Mouse (Mus musculus) left cerebral cortex, adult 2 months (tissue): ENCODE results near the gene Cst3. TPM values are rescaled to one million over a fixed set of nuclear protein-coding genes. Genes with fewer than 3 reads are reported as not detected.

ENCODE experiments used
- DNase-seq, 2 experiments: peaks; one replicate each; pipeline ENCODE4 v3.0.0; 2021 to 2022; ENCODE audit warnings: low spot score in 2 of 2, mixed read lengths in 1 of 2; ENCODE audit errors: extremely low spot score in 1 of 2
- H3K27ac ChIP-seq: fragments of 200-600 bp; 2 replicates; pipeline ENCODE4 v1.8.1; 2022
- H3K4me3 ChIP-seq: fragments of 200-600 bp; 2 replicates; pipeline ENCODE4 v1.8.1; 2022
- CTCF ChIP-seq: fragments of 200-600 bp; IDR thresholded peaks from 2 replicates; pipeline ENCODE4 v1.8.1; 2022; ENCODE audit warnings: antibody characterized with exemption, mild to moderate bottlenecking, moderate library complexity
- intact Hi-C: fragments of 180-260 bp; cut with DNase I; formaldehyde crosslinking; loops from one replicate; pipeline ENCODE4 v1.15.1; 2025
- total RNA-seq, 2 experiments: library from RNA; stranded (reverse); gene quantifications; 2 replicates each; pipeline ENCODE4 v1.2.3; 2021

Cst3 gene
- total RNA-seq, 2 experiments from 2014 or later: 1,809 to 1,890 TPM

DNA sequence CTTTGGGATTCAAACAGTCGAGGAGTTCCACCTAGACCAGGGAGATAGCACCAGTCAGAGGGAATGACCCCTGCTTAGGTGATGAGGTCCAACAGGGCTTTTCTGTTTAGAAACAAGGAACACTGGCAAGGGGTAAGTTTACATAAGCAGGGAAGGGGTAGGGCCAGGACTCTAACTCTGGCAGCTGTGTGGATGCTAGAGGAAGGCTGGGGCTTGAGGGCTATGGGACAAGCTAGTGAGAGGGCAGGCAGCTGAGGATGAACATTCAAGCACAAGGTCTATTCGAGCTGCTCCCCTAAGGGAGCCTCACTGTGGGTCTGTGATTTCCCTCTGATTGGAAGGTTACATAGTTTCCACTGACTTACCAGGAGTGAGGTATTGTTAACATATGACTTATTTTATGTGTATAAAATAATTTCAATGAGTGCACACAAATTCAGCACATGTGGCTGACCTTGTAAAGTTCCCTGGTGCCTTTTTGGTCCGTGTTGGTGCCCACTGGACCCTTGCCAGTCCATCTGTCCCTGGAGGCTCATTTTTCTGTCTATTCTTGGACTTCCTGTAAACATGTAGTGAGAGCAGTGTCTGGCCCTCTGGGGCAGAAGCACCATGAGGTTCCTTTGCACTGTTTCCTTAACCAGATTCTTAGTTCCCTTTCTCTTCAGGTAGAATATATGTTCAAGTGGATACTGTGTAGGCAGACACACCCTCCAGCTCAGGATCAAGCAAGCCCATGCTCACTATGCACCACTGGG is 1.7 kb upstream of the Cst3 start:
- H3K27ac ChIP-seq: peak overlapping the region; percentile 78
- intact Hi-C loops: no loop called here
- TF ChIP-seq CTCF: no peak
- no peak overlapping the region for H3K4me3 ChIP-seq
- DNase-seq: no peak

DNA sequence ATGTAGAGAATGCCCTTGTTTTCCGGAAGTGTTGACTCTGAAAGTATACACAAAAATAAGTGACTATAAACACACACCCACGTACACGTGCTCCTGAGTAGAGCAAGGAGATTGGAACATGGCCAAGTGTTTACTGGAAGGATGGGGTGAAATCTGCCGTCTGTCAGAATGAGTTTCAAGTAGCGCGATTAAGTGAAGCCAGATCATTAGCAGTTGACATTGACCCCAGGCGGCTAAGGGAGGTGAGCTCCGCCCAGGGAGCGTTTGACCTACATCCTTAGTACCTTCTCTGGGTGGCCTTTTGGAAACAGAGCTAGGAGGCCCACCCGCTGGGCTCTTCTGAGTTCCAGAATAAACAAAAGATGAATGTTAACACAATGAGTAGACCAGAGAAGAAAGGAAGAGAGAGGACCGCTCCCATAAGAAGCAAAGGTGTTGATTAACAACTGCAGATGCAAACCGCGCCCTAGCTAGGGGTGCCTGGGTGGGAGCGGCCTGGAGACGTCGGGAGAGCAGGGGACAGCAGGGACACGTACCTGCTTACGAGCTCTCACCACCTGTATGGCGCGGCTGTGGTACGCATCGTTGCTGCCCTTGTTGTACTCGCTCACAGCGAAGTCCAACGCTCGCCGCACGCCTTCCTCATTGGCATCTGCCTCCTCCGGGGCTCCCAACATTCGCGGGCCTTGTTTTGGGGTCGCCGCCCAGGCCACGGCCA is 716 bp downstream of the Cst3 start:
- Histone ChIP-seq H3K27ac (peak overlapping the region; percentile 90), H3K4me3 (peak overlapping the region; percentile 88)
- TF ChIP-seq CTCF: no peak
- no peak for DNase-seq
- intact Hi-C loops: loop anchor here (2.0 kb wide), 1 partner anchor 26 kb away; no protein-coding TSS in a partner anchor

DNA sequence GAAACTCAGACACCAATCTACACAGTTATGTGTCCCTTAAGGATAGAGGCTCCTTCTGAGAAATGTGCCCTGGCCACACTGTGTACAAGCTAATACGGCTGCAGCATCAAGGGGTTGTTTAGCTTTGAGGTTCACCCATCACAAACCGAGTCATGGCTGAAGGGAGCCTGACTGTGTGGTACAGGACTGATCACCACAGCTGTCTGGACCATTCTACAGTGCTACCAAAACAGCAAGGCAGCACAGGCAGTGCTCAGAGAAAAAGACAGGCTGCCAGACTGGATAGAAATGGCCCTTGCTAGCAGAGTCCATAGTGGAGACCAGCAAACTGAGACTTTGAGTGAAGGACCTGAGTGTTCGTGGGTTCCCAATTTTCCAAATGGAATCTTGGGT is 1.3 kb downstream of the Cst3 start:
- DNase-seq: no peak
- Histone ChIP-seq H3K4me3 (peak overlapping the region; percentile 88), H3K27ac (peak overlapping the region; percentile 90)
- no peak for TF ChIP-seq CTCF
- intact Hi-C loops: loop anchor here (2.0 kb wide), 1 partner anchor 27 kb away; no protein-coding TSS in a partner anchor

DNA sequence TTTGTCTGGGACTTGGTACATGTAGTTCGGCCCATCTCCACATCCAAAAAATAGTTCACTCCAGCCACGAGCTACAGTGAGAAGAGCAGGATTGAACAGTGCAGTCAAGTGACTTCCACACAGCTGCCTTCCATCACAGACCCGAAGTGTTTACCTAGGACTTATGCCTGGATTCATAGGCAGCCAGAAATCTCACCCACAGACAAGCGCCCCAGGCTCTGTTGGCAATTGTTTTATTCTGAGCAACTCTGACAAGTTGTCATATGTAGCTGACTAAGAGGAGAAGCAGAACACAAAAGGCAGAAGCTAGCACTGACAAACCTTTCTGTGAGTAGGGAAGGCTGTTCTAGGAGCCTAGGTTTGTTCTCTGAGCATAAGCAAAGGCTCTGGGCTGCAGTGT is 2.6 kb downstream of the Cst3 start:
- no peak for DNase-seq
- TF ChIP-seq CTCF: no peak
- H3K27ac ChIP-seq: peak overlapping the region; percentile 90
- intact Hi-C loops: no loop called here
- H3K4me3 ChIP-seq: peak overlapping the region; percentile 88

DNA sequence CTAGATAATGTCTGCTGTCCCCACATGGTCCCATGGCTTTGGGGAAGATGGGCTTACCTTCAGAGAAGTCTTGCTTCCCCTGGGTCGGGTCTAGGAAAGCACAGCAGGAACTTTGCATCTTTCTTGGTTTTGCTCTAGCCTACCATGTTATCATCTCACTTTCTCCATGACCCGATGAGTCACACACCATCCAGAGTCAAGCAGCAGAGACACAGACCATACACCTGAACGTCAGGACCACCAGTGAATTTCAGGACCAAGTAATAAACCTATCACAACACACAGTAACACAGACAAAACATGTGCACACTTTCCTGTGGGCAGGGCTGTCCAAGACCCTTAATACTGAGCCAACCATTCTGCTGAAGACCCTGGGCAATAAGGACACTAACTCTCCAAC is 5.0 kb downstream of the Cst3 start:
- intact Hi-C loops: no loop called here
- TF ChIP-seq CTCF: no peak
- Histone ChIP-seq H3K4me3 (no peak overlapping the region), H3K27ac (no peak overlapping the region)
- no peak for DNase-seq

DNA sequence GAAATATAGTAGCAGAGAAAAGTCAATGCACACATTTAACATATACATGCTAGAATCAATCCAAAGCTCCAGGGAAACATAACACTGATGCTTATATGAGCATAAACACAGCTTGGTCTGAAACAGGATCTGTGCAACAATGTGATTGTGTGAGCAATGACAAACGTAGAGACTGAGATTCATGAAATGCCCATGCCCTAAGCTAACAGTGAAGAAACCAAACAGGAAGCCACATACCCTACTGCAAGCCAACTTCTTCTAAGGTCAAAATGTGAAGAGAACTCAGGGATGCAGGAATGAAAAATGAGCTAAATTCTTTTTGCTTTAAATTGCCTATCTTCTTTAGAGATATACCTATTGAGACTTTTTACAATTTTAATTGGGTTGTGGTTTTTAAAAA is 6.5 kb downstream of the Cst3 start:
- DNase-seq: no peak
- intact Hi-C loops: no loop called here

DNA sequence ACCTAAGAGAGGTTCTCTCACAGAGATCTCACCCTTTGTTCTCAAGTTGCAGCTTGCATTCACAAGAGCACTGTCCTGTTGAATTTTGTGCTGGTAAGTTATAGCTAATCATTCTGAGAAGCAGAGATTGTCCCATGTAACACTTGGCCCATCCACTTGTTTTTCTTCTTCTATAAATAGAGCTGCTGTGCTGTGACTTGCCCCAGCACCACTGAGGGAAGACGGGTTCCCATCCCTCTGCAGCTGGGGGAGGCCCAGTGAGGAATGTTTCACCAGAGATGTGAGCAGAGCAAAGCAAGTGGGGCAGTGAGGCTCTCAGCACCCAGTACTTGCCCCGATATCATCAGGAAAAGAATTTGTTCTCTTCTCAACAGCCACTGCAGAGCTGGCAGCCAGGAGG is 10.5 kb downstream of the Cst3 start, which contains the start of gene 9230104L09Rik:
9230104L09Rik (minus strand) TSS at position 73 of the 400 bp plus-strand sequence.
- intact Hi-C loops: no loop called here

More for the DNA sequence above, 6.5 kb downstream of the Cst3 start:
- no peak overlapping the region for H3K4me3 ChIP-seq
- H3K27ac ChIP-seq: no peak overlapping the region
- TF ChIP-seq CTCF: no peak

DNA sequence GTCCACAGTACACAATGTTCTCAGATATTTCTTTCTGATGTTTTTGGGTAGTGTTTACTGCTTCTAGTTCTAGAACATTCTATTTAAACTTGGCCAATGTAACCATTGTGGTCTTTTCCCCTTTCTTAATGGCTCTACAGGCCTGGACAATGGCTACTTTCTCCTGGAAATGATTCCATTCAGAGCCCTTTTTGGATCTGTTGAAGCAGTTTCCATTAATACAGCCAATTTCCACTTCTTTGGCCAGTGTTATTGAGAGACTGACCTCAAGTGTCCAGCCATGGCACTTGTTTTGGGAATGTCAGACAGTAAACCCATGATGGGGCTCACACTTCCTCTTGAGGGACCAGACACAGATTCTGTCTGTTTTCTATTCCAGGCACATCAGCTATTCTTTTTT is 13.8 kb downstream of the Cst3 start:
- H3K27ac ChIP-seq: no peak overlapping the region; the same call in 1 of the 2 replicates
- H3K4me3 ChIP-seq: no peak overlapping the region
- intact Hi-C loops: no loop called here
- TF ChIP-seq CTCF: no peak
- no peak for DNase-seq

More for the DNA sequence above, 10.5 kb downstream of the Cst3 start, which contains the start of gene 9230104L09Rik:
- TF ChIP-seq CTCF: no peak
- H3K27ac ChIP-seq: no peak within 1 kb of the TSS
- no peak for DNase-seq
- no peak within 1 kb of the TSS for H3K4me3 ChIP-seq

DNA sequence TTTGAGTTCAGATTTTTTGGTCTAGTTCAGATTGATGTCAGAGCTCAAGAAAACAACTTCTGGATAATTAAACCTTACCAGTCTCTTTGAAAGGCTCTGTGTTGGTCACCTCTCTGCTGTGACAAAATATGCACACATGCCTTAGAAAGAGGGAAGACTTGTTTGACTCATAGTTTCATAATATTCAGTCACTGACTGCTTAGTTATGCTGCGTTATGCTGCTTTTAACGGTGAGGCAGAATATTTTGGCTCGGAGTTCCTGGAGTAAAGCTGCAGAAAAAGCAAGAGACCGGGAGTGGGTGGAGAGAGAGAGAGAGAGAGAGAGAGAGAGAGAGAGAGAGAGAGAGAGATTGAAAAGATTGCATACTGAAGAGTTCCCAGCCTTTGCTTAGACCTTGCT is 14.5 kb downstream of the Cst3 start:
- no peak for TF ChIP-seq CTCF
- no peak for DNase-seq
- Histone ChIP-seq H3K27ac (peak overlapping the region; percentile 8), H3K4me3 (no peak overlapping the region)
- intact Hi-C loops: no loop called here

DNA sequence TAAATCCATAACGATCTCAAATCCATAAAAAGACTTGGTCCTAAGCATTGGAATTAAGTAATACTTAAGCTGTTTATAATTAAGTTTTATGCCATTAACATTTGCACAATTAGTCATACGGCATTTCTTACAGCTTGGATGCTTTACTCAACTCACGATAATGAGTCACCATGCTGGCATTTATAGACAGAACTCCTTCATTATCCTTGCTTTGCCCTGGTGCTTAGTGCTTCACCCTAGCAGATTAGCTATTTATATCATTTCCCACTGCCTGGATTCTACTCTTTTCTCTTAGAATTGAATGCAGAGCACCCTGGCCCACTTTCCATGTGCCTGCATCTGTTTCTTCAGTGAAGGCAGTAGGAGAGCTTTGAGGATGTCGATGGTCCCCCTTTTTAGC is 18.0 kb downstream of the Cst3 start:
- no peak overlapping the region for H3K4me3 ChIP-seq
- intact Hi-C loops: no loop called here
- DNase-seq: no peak
- no peak overlapping the region for H3K27ac ChIP-seq
- no peak for TF ChIP-seq CTCF

DNA sequence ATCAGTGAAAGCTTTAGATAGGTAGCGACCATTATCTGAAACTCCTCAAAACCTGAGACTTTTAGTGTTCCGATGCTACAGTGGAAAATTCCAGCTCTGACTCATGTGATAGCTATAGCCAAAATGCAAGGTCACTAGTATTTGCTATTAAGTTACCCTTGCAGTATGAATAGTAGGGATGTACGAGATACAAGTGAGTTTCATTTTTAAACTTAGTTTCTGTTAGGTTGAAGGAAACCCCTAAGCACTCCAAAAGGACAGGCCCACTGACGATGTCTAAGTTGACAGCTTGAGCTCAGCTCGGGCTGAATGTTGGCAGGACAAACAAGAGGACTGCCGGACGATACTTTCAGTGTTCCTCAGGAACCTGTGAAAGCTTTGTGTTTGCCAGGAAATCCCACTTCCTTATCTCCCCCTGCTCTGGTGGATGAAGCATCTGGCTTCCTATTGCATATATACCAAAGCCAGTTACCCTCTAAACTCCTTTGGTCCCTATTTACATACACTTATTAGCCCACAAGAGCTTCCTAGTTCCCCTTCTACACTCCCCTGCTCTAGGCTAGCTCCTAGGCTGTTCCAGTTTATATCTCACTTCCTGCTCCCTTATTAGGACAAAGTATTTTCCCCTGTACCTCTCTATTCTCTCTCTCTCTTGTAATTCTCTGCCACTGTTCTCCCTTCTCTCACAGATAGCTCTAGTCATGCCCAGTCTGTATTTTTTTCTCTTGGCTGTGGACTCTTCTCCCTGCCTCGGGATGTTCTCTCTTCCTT is 18.7 kb downstream of the Cst3 start:
- Histone ChIP-seq H3K4me3 (no peak overlapping the region), H3K27ac (no peak overlapping the region; the same call in 1 of the 2 replicates)
- intact Hi-C loops: no loop called here
- TF ChIP-seq CTCF: no peak
- DNase-seq: no peak
